Mouse (Mus musculus) forebrain, embryonic 11.5 days (tissue): Measurements from ENCODE around the gene Smim4. TPM values are rescaled to one million over a fixed set of nuclear protein-coding genes. Genes with fewer than 3 reads are reported as not detected.

ENCODE experiments used
- ATAC-seq: fragments of 200-750 bp; cut with Nextera tagmentation; replicated peaks from 2 replicates; pipeline ENCODE4 v1.8.0; 2017; ENCODE audit warnings: moderate TSS enrichment; ENCODE audit not compliant: low FRiP score
- DNase-seq: peaks from one replicate; pipeline ENCODE4 v3.0.0-alpha.2; 2017; ENCODE audit warnings: low spot score
- H3K27ac ChIP-seq: fragments of 300-500 bp; sonication (generic); 2 replicates; pipeline ENCODE4 v1.5.1; 2014; ENCODE audit warnings: low read depth, low read length
- H3K27me3 ChIP-seq: fragments of 300-500 bp; sonication (generic); 2 replicates; pipeline ENCODE4 v1.6.1; 2014; ENCODE audit warnings: mild to moderate bottlenecking, low read length, mixed read lengths; ENCODE audit not compliant: control insufficient read depth, insufficient read depth
- H3K36me3 ChIP-seq: fragments of 300-500 bp; sonication (generic); 2 replicates; pipeline ENCODE4 v1.6.1; 2014; ENCODE audit warnings: mild to moderate bottlenecking, low read length, moderate library complexity, mixed read lengths; ENCODE audit not compliant: control insufficient read depth, insufficient read depth
- H3K4me1 ChIP-seq: fragments of 300-500 bp; sonication (generic); replicated peaks from 2 replicates; pipeline ENCODE4 v1.6.1; 2014; ENCODE audit warnings: low read length, mixed read lengths; ENCODE audit not compliant: control insufficient read depth, insufficient read depth
- H3K4me2 ChIP-seq: fragments of 300-500 bp; sonication (generic); 2 replicates; pipeline ENCODE4 v1.6.1; 2014; ENCODE audit warnings: low read depth, mild to moderate bottlenecking, low read length, moderate library complexity, mixed read lengths; ENCODE audit not compliant: severe bottlenecking
- H3K4me3 ChIP-seq: fragments of 300-500 bp; sonication (generic); 2 replicates; pipeline ENCODE4 v1.5.1; 2014; ENCODE audit warnings: low read depth, low read length
- H3K9ac ChIP-seq: fragments of 300-500 bp; sonication (generic); 2 replicates; pipeline ENCODE4 v1.6.1; 2014; ENCODE audit warnings: low read length
- H3K9me3 ChIP-seq: fragments of 300-500 bp; sonication (generic); 2 replicates; pipeline ENCODE4 v1.6.1; 2016; ENCODE audit warnings: low read length, mixed read lengths; ENCODE audit not compliant: control insufficient read depth
- WGBS: fragments of 180-500 bp; shearing (Covaris S2); extraction: QIAGEN DNeasy Blood & Tissue Kit; methylation state at CpG from one replicate; pipeline ENCODE4 v1.1.7; 2014; 5-methylcytosine and 5-hydroxymethylcytosine counted together
- polyA plus RNA-seq: library from polyadenylated mRNA; unstranded; fragments of >200 nt; fragmentation: Nextera tagmentation; extraction: Ambion mirVana; gene quantifications from 2 replicates; pipeline ENCODE4 v1.2.1, GENCODE M21; 2014

The Smim4 gene
- polyA plus RNA-seq, 1 experiment from 2014 or later, result 50.9 TPM

GRCm38 (mm10) chr14:31131272-31131821 lies 2.6 kb upstream of the Smim4 start:
- Histone ChIP-seq H3K27ac (peak overlapping the region; percentile 84; the same call in 1 of the 2 replicates), H3K36me3 (peaks cover 14% of the 10 kb centered on the region), H3K27me3 (no peaks in the 10 kb centered on the region), H3K4me2 (peak overlapping the region; percentile 90), H3K9ac (peak overlapping the region; percentile 90), H3K9me3 (no peaks in the 10 kb centered on the region), H3K4me3 (peak overlapping the region; percentile 93), H3K4me1 (peaks cover 24% of the 10 kb centered on the region)
- under 1% methylated on average over 43 of the region's 43 CpGs for whole genome bisulfite sequencing
- ATAC-seq (0 out of 2 replicates have a peak, but pooled peaks have one; percentile 8), DNase-seq (peak; percentile 74)

DNA sequence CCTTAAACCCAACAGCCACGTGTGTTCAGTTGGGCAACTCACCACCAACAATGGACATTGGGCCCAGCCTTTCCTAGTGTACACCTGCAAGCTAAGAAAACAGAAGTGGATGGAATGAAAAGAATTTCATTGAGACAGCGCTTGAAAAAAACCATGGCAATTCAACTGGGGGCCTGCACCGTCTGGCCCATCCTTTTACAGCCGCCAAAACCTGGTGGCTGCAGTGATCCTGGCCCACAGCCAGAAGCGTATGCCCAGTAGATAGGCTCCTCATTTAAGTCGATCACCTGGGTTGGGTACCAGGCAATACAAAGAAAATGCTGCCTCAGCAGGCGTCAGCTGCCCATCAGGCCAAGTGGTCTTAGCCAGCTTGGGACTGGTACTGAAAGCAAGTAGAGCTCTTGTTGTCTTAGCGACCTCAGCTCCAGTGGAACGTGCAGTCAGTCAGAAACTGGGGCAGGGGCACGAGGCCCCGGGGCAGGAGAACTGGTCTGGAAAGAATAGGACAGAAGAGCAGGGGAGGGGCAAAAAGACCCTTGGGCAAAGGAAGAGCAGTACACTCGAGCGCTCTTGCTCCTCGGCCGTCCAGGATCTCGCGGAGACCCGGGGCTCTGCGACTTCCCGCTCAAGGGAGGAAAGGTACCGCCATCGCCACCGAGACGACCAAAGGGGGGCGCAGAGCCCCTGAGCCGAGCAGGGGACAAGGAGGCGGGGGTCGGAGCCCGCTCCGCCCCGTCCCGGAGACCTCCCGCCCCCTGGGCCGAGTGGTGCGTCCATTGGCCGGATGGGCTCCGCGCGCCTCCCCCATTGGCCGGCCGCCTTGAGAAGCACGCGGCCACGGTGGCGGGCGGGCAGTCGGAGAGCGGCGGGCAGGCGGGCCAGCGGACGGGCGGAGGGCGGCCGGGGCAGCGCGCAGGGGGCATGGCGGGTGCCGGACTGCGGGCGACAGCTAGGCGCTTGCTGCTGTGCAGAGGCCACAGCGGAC lies 1.8 kb upstream of the Smim4 start, which contains the start of gene Nt5dc2:
Gene Nt5dc2 (plus strand): TSS at position 818 of the 985 bp plus-strand sequence.
- WGBS, result 7% methylated on average over 41 of the region's 63 CpGs

GRCm38 (mm10) chr14:31129326-31130235 lies 825 bp upstream of the Smim4 start:
- Histone ChIP-seq H3K9me3 (no peaks in the 10 kb centered on the region), H3K4me1 (peaks cover 24% of the 10 kb centered on the region), H3K36me3 (no peaks in the 10 kb centered on the region), H3K4me3 (peak overlapping the region; percentile 7; the same call in 1 of the 2 replicates), H3K4me2 (peak overlapping the region; percentile 90; the same call in 1 of the 2 replicates), H3K9ac (peak overlapping the region; percentile 29; the same call in 1 of the 2 replicates), H3K27me3 (no peaks in the 10 kb centered on the region), H3K27ac (peak overlapping the region; percentile 84; the same call in 1 of the 2 replicates)
- ATAC-seq (no peak), DNase-seq (peak; percentile 52)
- WGBS, result 69% methylated on average over 15 of the region's 15 CpGs

More for the DNA sequence above, 1.8 kb upstream of the Smim4 start, which contains the start of gene Nt5dc2:
- Histone ChIP-seq H3K36me3 (peaks cover 6% of the 10 kb centered on the region), H3K9me3 (no peaks in the 10 kb centered on the region), H3K4me2 (peak within 1 kb of the TSS; percentile 90), H3K27ac (peak within 1 kb of the TSS; percentile 84), H3K27me3 (no peaks in the 10 kb centered on the region), H3K9ac (peak within 1 kb of the TSS; percentile 90), H3K4me1 (peaks cover 24% of the 10 kb centered on the region), H3K4me3 (peak within 1 kb of the TSS; percentile 93)
- DNase-seq, result peak; percentile 98
- ATAC-seq, result peak; percentile 85

- peak overlapping the region; percentile 87 for H3K4me2 ChIP-seq
- ATAC-seq (no peak), DNase-seq (peak; percentile 65)
- H3K4me3 ChIP-seq, result peak overlapping the region; percentile 71
- H3K36me3 ChIP-seq, result no peaks in the 10 kb centered on the region
- H3K4me1 ChIP-seq, result peaks cover 21% of the 10 kb centered on the region
- H3K9ac ChIP-seq, result peak overlapping the region; percentile 83
- 1% methylated on average over 23 of the region's 23 CpGs for WGBS
- H3K27me3 ChIP-seq, result no peaks in the 10 kb centered on the region
- H3K9me3 ChIP-seq, result no peaks in the 10 kb centered on the region
- H3K27ac ChIP-seq, result peak overlapping the region; percentile 54
These were observed 493 bp downstream of the Smim4 start for GRCm38 (mm10) chr14:31128101-31128825.

- no peak for ATAC-seq
- H3K9ac ChIP-seq, result no peak overlapping the region
- no peak overlapping the region for H3K27ac ChIP-seq
- H3K4me3 ChIP-seq, result no peak overlapping the region
- WGBS, result 92% methylated on average over 8 of the region's 8 CpGs
- H3K9me3 ChIP-seq, result no peaks in the 10 kb centered on the region
- H3K36me3 ChIP-seq, result no peaks in the 10 kb centered on the region; the same call in 1 of the 2 replicates
- H3K4me1 ChIP-seq, result peaks cover 9% of the 10 kb centered on the region; the same call in 1 of the 2 replicates
- DNase-seq, result no peak
- no peak overlapping the region for H3K4me2 ChIP-seq
- H3K27me3 ChIP-seq, result no peaks in the 10 kb centered on the region
These were observed 1.9 kb downstream of the Smim4 start for GRCm38 (mm10) chr14:31126826-31127225.

DNA sequence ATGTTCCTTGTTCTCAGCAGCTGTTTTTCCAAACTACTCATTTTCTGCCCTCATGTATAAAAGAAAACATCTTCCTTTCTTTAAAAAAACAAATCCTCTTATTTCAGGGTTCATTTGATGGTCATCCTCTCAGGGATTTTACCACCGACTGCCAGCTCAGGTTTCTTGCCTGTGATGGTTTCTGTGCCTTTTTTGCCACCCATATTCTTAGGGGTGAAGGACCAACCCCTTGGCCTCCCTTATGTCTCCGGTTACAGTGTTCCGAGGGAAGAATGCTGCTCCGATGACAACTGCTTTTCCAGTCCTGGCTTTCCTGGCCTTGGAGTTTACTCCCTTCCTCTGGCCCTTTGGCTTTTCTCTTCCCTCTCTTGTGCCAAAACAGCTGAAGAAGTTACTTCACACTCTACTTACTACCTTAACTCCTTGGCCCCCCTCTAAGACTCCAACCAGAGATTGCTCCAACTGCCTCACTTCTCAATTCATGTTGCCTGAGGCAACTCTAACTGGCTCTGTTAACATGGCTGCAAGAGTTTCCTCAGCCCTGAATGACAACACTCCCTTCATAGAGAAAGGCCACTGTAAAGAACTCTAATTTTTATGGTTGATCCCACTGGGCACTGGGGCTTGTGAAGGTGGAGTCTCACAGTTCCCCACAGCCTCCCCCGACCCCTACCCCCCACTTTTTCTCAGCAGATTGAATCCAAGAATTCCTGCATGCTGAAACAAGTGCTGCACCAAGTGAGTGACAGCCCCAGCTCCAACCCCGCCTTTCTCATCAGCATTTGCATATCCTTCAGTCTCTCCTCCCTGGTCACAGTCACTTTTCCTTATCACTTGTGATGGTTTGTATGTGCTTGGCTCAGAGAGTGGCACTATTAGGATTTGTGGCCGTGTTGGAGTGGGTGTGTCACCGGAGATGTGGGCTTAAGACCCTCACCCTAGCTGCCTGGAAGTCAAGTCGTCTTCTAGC lies 3.4 kb downstream of the Smim4 start:
- no peak overlapping the region for H3K4me3 ChIP-seq

DNA sequence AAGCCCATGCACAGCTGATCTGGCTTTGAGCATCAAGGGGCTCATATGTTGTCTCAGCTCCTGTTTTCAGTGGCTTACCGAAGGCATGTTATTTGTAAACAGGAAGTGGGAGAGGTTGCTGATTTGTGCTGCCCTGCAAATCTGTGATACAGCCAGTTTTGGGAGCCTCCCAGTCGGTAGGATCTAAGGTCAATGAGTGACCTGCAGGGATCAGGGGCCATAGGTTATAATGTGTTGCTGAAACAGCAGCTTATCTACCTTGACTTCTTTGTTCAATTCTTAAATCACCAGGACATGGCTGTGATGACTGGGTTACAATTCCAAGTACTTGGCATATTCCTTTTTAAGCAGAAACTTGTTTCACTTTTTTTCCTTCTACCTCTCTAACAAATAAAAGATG lies 13.2 kb downstream of the Smim4 start:
- Histone ChIP-seq H3K9ac (no peak overlapping the region), H3K4me1 (no peaks in the 10 kb centered on the region), H3K27ac (no peak overlapping the region), H3K27me3 (no peaks in the 10 kb centered on the region), H3K4me3 (no peak overlapping the region), H3K4me2 (no peak overlapping the region), H3K9me3 (no peaks in the 10 kb centered on the region), H3K36me3 (peaks cover 5% of the 10 kb centered on the region)
- WGBS, result 78% methylated on average over 2 of the region's 2 CpGs
- DNase-seq, result no peak
- no peak for ATAC-seq

More for the DNA sequence above, 3.4 kb downstream of the Smim4 start:
- peaks cover 4% of the 10 kb centered on the region; the same call in 1 of the 2 replicates for H3K36me3 ChIP-seq
- peaks cover 8% of the 10 kb centered on the region; the same call in 1 of the 2 replicates for H3K4me1 ChIP-seq
- no peak overlapping the region for H3K4me2 ChIP-seq
- no peaks in the 10 kb centered on the region for H3K9me3 ChIP-seq
- H3K27ac ChIP-seq, result peak overlapping the region; percentile 41; the same call in 1 of the 2 replicates
- no peak for ATAC-seq
- no peak for DNase-seq
- no peaks in the 10 kb centered on the region for H3K27me3 ChIP-seq
- no peak overlapping the region for H3K9ac ChIP-seq
- 74% methylated on average over 9 of the region's 9 CpGs for WGBS
